Mouse (Mus musculus): ENCODE results near the gene Tmem163.

DNA sequence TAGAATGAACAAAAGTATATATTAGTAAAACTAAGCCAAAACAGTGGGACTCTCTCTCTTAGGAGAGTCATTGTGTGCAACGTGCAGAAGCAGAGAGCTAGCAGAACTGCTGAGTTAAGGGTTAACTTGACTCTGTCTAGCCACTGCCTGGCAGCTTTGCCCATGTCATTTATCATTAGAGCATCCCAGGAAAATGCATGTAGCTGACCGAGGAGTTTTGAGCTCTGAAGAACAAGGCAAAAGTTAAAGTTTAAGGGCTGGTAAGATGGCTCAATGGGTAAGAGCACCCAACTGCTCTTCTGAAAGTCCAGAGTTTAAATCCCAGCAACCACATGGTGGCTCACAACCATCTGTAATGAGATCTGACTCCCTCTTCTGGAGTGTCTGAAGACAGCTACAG, 44.2 kb upstream of the Tmem163 start:
- TF ChIP-seq POLR2A (IDR thresholded peaks at IDR 0.05; ENCODE audit: extremely low read depth, insufficient read depth, low read length) = no peak
- no peak for TF ChIP-seq CTCF (IDR thresholded peaks at IDR 0.05; ENCODE audit: extremely low read depth, insufficient read depth, low read length)
